Mouse (Mus musculus) embryonic fibroblast, embryonic 13.5 days (primary cell): ENCODE measurements around the gene Rptor.

Source experiments
- CTCF ChIP-seq: IDR thresholded peaks from 2 replicates; pipeline ENCODE4 v1.5.1; 2011; ENCODE audit warnings: mild to moderate bottlenecking, control low read depth, low read length, moderate library complexity, borderline replicate concordance; ENCODE audit not compliant: insufficient read depth
- POLR2A ChIP-seq: IDR thresholded peaks from 2 replicates; pipeline ENCODE4 v1.6.1; 2011; ENCODE audit warnings: low read depth, mild to moderate bottlenecking, control low read depth, low read length, moderate library complexity

- TF ChIP-seq CTCF (no peak), POLR2A (no peak)
Measured at GRCm38 (mm10) chr11:119653336-119653735, 50.6 kb downstream of the Rptor start.
